Mouse (Mus musculus): ENCODE data around the gene Xrcc3.

- TF ChIP-seq CTCF (IDR thresholded peaks at IDR 0.05; ENCODE audit: borderline replicate concordance, extremely low read depth, insufficient read depth, insufficient read length) (no peak), POLR2A (IDR thresholded peaks at IDR 0.05; ENCODE audit: borderline replicate concordance, extremely low read depth, insufficient read depth, insufficient read length, poor library complexity, severe bottlenecking) (no peak)
Measured at GRCm38 (mm10) chr12:111848300-111848798, 34.7 kb upstream of the Xrcc3 start.

Data from brain, embryonic 14.5 days (tissue).